Mouse (Mus musculus): Measurements from ENCODE around the gene Ssmem1.
A peak's percentile ranks its signal among the peaks of the same experiment; 100 is the strongest.

The Ssmem1 gene

GRCm38 (mm10) chr6:30509265-30510239 lies at the start of gene Ssmem1, which contains the start of gene Tmem209:
Gene Ssmem1, plus strand, starts transcription at chr6:30509849.
Gene Tmem209, minus strand, starts transcription at chr6:30509783.
- peak; percentile 94 for DNase-seq (ENCODE audit: low read depth)

- DNase-seq (ENCODE audit: low read depth): no peak
Observed at GRCm38 (mm10) chr6:30460750-30461446, 48.8 kb upstream of the Ssmem1 start.

GRCm38 (mm10) chr6:30461755-30462344 lies 47.8 kb upstream of the Ssmem1 start:
- no peak for DNase-seq (ENCODE audit: low read depth)

GRCm38 (mm10) chr6:30462822-30463221 lies 46.8 kb upstream of the Ssmem1 start:
- DNase-seq (ENCODE audit: low read depth): no peak

GRCm38 (mm10) chr6:30465586-30465985 lies 44.1 kb upstream of the Ssmem1 start:
- no peak for DNase-seq (ENCODE audit: low read depth)

- DNase-seq (ENCODE audit: low read depth): no peak
Observed at GRCm38 (mm10) chr6:30468058-30468457, 41.6 kb upstream of the Ssmem1 start.

DNA sequence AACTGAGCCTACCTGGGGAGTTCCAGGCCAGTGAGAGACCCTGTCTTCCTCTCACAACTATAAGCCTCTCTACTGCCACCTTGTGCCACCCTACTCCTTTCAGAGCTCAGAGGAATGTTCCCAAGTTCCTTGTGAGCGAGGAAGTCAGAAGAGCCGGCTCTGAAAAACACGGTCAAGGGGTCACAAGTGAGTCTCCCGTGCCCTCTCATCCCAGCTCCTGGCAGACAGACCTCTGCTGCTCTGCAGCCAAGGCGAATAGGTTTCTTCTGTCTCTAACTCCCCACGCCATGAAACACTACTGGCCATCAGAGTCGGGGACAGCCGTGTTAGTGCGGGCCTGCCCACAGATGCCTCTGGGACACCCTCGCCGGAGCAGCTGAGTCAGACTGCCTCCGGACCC lies 41.0 kb upstream of the Ssmem1 start:
- no peak for DNase-seq (ENCODE audit: low read depth)

GRCm38 (mm10) chr6:30469370-30469769 lies 40.3 kb upstream of the Ssmem1 start:
- no peak for DNase-seq (ENCODE audit: low read depth)

GRCm38 (mm10) chr6:30471706-30472105 lies 37.9 kb upstream of the Ssmem1 start:
- no peak for DNase-seq (ENCODE audit: low read depth)

GRCm38 (mm10) chr6:30476025-30476765 lies 33.5 kb upstream of the Ssmem1 start:
- DNase-seq (ENCODE audit: low read depth): no peak

DNA sequence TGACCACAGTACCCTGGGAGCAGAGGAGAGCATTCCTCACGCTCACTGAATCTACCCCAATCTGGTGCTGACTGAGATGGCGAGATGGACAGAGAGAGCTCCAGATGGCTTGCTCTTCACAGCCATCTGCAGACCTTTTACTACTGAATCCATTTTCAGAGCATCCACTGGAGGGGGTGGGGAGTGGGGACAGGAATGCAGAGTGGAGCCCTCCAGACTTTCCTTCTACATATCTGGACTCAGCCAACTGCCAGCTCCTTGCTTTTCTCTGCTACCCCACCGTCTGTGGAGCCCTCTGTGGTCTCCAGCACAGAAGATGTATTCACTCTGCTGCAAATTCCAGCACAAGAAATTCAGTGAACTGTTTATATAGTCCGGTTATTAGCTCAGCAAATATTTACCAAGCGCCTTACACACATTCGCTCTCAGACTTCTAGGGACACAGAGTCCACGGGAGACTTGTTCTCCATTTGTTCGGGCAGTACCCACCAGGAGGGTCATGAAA lies 32.4 kb upstream of the Ssmem1 start:
- no peak for DNase-seq (ENCODE audit: low read depth)

DNA sequence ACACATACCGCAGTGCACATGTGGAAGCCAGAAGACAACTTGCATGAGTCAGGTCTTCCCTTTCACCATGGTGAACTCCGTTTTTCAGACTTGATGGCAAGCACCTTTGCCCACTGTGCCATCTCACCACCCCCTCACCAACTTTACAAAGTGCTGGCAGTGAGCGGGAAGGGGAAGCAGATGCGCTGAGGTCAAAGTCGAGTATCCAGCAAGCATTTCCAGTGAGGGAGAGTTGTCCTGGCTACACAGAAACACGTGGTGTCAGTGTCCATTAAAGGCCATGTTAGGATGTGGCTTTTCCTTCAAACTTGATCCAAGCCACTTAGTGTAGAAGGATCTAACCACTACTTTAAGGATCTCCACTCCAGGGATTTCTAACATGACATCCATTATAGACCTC lies 31.9 kb upstream of the Ssmem1 start:
- no peak for DNase-seq (ENCODE audit: low read depth)

DNA sequence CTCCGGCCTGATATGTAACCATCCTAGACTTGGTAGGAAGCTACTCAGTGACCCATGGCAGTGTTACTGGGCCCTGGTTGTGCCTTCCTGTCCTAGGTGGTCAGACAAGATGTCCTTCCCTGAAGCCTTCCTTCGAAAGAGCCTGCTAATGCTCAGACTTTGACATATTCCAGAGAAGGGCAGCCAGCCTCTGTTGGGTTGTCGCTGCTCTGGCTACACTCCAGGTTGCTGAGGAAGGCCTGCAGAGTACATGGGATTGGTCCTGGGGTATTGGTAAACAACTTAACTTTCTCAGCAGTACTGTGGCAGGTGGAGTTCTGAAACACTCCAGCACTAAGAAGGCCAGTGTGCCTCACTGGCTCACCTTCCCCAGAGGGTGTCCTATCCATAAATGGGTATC lies 30.2 kb upstream of the Ssmem1 start:
- DNase-seq (ENCODE audit: low read depth): no peak

DNA sequence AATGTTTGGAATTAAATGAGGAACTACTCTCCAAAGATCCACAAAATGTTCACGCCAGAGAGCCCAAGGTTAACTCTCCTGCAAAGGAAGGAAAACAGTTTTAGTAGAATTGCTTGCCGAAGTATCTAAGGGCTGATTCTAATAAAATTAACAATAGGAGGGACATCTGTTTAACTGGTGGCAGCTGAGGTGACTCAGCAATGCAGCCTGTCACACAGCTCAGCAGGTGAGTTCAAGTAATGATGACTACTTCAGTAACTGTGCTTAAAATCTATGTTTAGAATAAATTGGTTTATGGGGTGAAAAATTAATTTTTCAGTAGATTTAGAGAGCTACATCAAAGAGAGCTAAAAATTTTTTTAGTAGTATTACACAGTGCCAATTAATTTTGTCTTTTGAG lies 26.7 kb upstream of the Ssmem1 start:
- DNase-seq (ENCODE audit: low read depth): no peak

GRCm38 (mm10) chr6:30486504-30486903 lies 23.1 kb upstream of the Ssmem1 start:
- DNase-seq (ENCODE audit: low read depth): no peak

DNA sequence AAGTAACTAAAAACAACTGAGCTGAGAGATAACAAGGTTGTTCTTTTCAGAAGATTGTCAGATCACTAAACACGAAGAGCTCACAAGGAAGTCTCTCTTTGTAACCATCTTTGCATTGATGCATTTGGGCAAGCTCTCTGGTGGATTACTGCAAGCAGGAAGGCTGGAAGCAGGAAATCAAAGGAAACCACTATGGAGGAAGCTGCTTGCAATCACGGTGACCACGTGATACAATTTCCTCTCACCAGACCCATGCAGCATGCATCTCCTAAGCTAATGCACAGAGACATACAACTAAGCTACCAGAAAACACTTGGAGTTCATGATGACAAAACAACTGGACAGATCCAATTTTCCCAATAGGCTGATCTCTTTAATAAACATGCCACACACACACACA lies 10.6 kb upstream of the Ssmem1 start:
- no peak for DNase-seq (ENCODE audit: low read depth)

GRCm38 (mm10) chr6:30508824-30509223 lies 825 bp upstream of the Ssmem1 start:
- no peak for DNase-seq (ENCODE audit: low read depth)

DNA sequence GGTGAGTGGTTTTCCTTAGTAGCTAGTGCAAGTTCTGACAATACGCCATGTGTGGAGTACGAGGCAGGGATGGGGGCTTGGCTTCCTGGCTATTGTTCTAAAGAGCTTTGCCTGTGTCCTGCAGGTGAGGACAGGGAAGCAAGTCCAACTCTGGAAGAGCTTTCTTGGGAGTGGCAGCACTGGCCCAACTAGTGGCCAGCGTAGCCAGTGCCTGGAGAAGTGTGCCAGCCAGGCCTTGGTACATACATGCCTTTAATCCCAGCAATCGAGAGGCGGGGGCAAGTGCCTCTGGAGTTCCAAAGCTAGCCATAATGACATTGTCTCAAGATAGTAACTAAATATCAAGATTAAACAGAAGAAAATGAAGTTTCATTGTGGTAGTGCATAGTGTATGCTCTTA lies 642 bp downstream of the Ssmem1 start:
- no peak for DNase-seq (ENCODE audit: low read depth)

- no peak for DNase-seq (ENCODE audit: low read depth)
Observed at GRCm38 (mm10) chr6:30514242-30514641, 4.6 kb downstream of the Ssmem1 start.

DNA sequence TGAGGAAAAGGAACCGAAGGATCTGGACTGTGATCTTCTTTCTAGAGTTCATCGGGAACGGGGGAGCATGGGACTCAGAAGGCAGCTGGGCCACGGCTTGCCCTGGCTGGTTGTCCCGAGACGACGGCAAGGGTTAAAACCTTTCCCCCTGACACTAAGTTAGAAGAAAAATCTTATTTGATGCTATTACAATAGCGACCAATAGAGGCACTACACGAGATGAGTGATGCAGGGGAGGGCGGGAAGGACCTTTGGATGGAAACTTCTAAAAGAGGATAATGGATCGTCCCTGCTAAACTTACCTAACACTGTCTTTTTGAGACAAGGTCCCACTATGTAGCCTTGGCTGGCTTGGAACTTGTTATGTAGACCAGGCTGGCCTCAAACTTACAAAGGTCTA lies 10.8 kb downstream of the Ssmem1 start:
- no peak for DNase-seq (ENCODE audit: low read depth)

DNA sequence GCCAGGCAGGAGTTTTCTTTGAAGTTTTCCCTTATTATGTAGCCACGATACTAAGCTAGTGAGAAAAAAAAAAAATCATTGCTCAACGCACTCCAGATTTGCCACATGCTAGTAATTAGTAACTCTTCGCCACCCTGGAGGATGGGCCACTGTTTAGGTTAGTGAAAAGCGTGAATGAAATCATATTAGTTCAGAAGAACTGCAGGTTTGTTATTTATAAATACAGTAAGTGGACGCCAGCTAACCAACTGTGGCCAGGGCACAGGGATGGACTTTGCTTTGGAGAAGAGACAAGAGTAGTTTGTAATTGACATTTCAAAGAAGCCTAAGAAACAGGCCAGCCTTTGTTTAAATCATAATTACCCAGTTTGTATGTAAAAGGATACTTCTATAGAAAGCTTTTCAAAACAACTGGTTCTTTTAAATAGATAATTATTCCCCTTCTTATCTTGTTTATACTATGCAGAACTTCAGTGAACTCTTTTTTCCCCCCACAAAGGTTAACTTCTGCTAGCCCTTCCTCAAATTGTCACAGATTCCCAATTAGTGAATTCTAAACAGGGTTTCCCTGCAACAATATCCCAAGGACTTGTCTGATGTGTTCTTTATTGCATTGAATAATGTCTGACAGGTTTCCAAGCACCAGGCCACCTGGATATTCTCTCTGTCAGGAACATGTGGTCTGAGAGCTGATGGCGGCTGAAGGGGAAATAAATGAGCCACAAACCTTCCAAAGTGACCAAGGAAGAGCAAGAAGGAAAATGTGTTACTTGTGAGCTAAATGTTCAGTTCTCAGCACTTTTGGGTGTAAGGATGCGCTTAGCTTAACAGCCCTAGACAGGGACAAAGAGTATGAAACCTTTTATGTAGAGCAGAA lies 16.0 kb downstream of the Ssmem1 start:
- DNase-seq (ENCODE audit: low read depth): no peak
